Mouse (Mus musculus) kidney, embryonic 14.5 days (tissue): Measurements from ENCODE around the gene Cnnm2. TPM values are rescaled to one million over a fixed set of nuclear protein-coding genes. Genes with fewer than 3 reads are reported as not detected.
"Not testable (repeated sequence)": the region's sequence is repeated elsewhere in the genome, so short reads cannot be mapped to it uniquely, and the experiment has no call there.

Source experiments
- ATAC-seq: fragments of 200-750 bp; cut with Nextera tagmentation; 2 replicates; pipeline ENCODE4 v1.8.0; 2017; ENCODE audit warnings: moderate number of reproducible peaks, mild to moderate bottlenecking, moderate TSS enrichment, moderate library complexity; ENCODE audit not compliant: low FRiP score, low TSS enrichment
- H3K27ac ChIP-seq: fragments of 300-500 bp; sonication (generic); 2 replicates; pipeline ENCODE4 v1.5.1; 2014; ENCODE audit warnings: low read depth, mild to moderate bottlenecking, low read length, moderate library complexity, mixed read lengths
- H3K27me3 ChIP-seq: fragments of 300-500 bp; sonication (generic); 2 replicates; pipeline ENCODE4 v1.6.1; 2014; ENCODE audit warnings: mild to moderate bottlenecking, low read length; ENCODE audit not compliant: control insufficient read depth, insufficient read depth
- H3K36me3 ChIP-seq: fragments of 300-500 bp; sonication (generic); 2 replicates; pipeline ENCODE4 v1.6.1; 2014; ENCODE audit warnings: low read length, mixed read lengths; ENCODE audit not compliant: control insufficient read depth, insufficient read depth
- H3K4me1 ChIP-seq: fragments of 300-500 bp; sonication (generic); 2 replicates; pipeline ENCODE4 v1.6.1; 2014; ENCODE audit warnings: low read length, mixed read lengths; ENCODE audit not compliant: control insufficient read depth, insufficient read depth
- H3K4me2 ChIP-seq: fragments of 300-500 bp; sonication (generic); replicated peaks from 2 replicates; pipeline ENCODE4 v1.6.1; 2014; ENCODE audit warnings: low read depth, mild to moderate bottlenecking, low read length
- H3K4me3 ChIP-seq: fragments of 300-500 bp; sonication (generic); 2 replicates; pipeline ENCODE4 v1.5.1; 2014; ENCODE audit warnings: mild to moderate bottlenecking, low read length
- H3K9ac ChIP-seq: fragments of 300-500 bp; sonication (generic); 2 replicates; pipeline ENCODE4 v1.6.1; 2014; ENCODE audit warnings: low read depth, mild to moderate bottlenecking, low read length, moderate library complexity
- H3K9me3 ChIP-seq: fragments of 300-500 bp; sonication (generic); 2 replicates; pipeline ENCODE4 v1.6.1; 2016; ENCODE audit warnings: low read length; ENCODE audit not compliant: control insufficient read depth
- WGBS: fragments of 180-500 bp; shearing (Covaris S2); extraction: QIAGEN DNeasy Blood & Tissue Kit; methylation state at CpG from one replicate; pipeline ENCODE4 v1.1.7; 2014; 5-methylcytosine and 5-hydroxymethylcytosine counted together
- polyA plus RNA-seq: library from polyadenylated mRNA; unstranded; fragments of >200 nt; fragmentation: Nextera tagmentation; extraction: Ambion mirVana; gene quantifications from 2 replicates; pipeline ENCODE4 v1.2.1, GENCODE M21; 2014

Gene Cnnm2
- polyA plus RNA-seq, 1 experiment from 2014 or later, result 6.8 TPM

DNA sequence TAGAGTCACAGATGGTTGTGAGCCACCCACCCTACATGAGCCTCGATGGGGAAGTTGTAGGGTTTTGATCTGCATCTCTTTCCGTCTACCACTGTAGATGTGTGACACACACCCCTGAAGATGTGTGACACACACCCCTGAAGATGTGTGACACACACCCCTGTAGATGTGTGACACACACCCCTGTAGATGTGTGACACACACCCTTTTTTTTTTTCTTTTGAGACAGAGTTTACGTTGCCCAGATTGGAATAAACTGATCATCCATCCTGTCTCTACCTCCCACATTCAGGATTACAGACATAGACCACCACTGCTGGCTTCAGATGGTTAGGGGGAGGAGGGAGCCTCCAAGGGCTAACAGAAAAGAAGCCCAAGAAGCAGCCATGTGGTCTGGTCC, 32.5 kb upstream of the Cnnm2 start:
- ATAC-seq, result no peak
- no peak overlapping the region for H3K4me2 ChIP-seq
- H3K9ac ChIP-seq, result no peak overlapping the region
- H3K4me3 ChIP-seq, result no peak overlapping the region
- peaks cover 5% of the 10 kb centered on the region; the same call in 1 of the 2 replicates for H3K36me3 ChIP-seq
- 90% methylated on average over 3 of the region's 3 CpGs for whole genome bisulfite sequencing
- H3K27ac ChIP-seq, result no peak overlapping the region
- H3K27me3 ChIP-seq, result no peaks in the 10 kb centered on the region
- H3K4me1 ChIP-seq, result 0 out of 2 replicates have a peak, but pooled peaks cover 7% of the 10 kb centered on the region
- no peaks in the 10 kb centered on the region for H3K9me3 ChIP-seq

- 94% methylated on average over 10 of the region's 10 CpGs for WGBS
Observed at GRCm38 (mm10) chr19:46731351-46731750, 30.0 kb upstream of the Cnnm2 start.

GRCm38 (mm10) chr19:46732673-46733072, 28.7 kb upstream of the Cnnm2 start:
- WGBS, result 94% methylated on average over 5 of the region's 5 CpGs
- H3K4me1 ChIP-seq, H3K27me3 ChIP-seq, H3K4me3 ChIP-seq, ATAC-seq, H3K9ac ChIP-seq, H3K36me3 ChIP-seq, H3K9me3 ChIP-seq, H3K4me2 ChIP-seq, H3K27ac ChIP-seq: not testable (repeated sequence)

More at GRCm38 (mm10) chr19:46731351-46731750, 30.0 kb upstream of the Cnnm2 start:
- no peaks in the 10 kb centered on the region for H3K27me3 ChIP-seq
- no peaks in the 10 kb centered on the region; the same call in none of the 2 replicates for H3K36me3 ChIP-seq
- no peak for ATAC-seq
- no peak overlapping the region for H3K4me2 ChIP-seq
- 0 out of 2 replicates have a peak, but pooled peaks cover 7% of the 10 kb centered on the region for H3K4me1 ChIP-seq
- no peak overlapping the region for H3K4me3 ChIP-seq
- H3K9ac ChIP-seq, result no peak overlapping the region
- no peaks in the 10 kb centered on the region for H3K9me3 ChIP-seq
- no peak overlapping the region for H3K27ac ChIP-seq

DNA sequence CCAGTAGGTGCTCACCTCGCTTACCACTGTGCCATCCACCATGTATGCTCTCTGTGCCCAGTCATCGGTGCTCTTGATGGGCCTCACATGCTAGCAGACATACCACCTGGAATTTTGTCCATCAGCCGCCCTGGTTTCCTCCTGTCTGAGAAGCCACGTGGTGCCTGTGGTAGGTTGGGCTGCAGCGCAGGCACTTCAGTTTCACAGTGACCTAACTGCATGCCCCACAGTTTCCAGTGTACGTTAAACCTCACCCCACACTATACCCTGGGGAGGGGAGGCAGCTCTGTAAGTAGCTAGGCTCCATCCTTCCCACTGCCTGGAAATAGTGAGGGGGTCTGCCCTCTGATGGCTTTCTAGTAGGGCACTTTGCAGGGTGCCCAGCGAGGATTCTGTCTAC, 27.8 kb upstream of the Cnnm2 start:
- Histone ChIP-seq H3K4me1 (no peaks in the 10 kb centered on the region), H3K9me3 (no peaks in the 10 kb centered on the region), H3K4me2 (no peak overlapping the region), H3K27me3 (no peaks in the 10 kb centered on the region), H3K27ac (no peak overlapping the region), H3K4me3 (no peak overlapping the region), H3K36me3 (no peaks in the 10 kb centered on the region; the same call in none of the 2 replicates), H3K9ac (no peak overlapping the region)
- 86% methylated on average over 7 of the region's 7 CpGs for WGBS
- ATAC-seq, result no peak

DNA sequence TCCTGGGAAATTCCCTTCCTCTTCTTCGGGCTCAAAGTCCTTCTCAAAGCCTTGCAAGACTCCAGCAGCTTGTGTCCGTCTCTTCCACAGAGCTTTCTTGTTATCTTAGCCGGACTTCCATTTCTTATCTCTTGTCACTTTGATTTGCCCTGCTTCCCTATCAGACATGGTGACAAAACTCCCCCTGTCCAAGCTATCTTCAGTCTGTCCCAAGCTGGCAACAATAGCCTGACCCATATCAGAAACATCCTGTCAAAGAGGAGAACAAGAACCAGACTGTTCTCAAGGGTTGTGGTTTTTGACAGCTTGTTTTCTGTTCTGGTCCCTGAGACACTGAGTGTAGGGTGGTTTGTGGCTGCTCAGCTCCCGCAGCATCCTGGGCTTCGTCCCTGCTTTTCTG, 26.2 kb upstream of the Cnnm2 start:
- Histone ChIP-seq H3K9ac (no peak overlapping the region), H3K4me2 (no peak overlapping the region), H3K4me3 (no peak overlapping the region), H3K9me3 (no peaks in the 10 kb centered on the region), H3K27ac (no peak overlapping the region), H3K36me3 (no peaks in the 10 kb centered on the region; the same call in 1 of the 2 replicates), H3K4me1 (no peaks in the 10 kb centered on the region), H3K27me3 (no peaks in the 10 kb centered on the region)
- 61% methylated on average over 5 of the region's 5 CpGs for WGBS
- no peak for ATAC-seq

DNA sequence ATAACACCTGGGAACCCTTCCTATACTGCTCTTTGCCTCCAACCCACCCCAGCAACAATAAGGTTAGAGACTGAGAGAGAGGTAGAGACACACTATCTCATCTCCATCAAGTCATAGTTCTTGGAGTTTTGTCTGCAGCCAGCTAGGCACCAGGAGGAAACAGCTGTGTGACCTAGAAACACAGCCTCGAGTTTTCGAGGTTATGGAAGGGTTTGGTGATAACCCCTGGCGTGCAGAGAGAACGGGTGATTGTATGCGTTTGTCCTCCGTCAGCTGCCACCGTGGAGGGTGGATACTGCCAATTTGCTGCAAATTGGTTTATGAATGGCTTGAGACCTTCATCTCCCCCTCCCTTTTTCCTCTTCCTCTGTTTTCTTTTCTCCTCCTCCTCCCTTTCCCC, 24.3 kb upstream of the Cnnm2 start:
- no peaks in the 10 kb centered on the region for H3K27me3 ChIP-seq
- 67% methylated on average over 7 of the region's 7 CpGs for WGBS
- no peaks in the 10 kb centered on the region for H3K9me3 ChIP-seq
- no peaks in the 10 kb centered on the region for H3K4me1 ChIP-seq
- H3K4me2 ChIP-seq, result no peak overlapping the region
- H3K27ac ChIP-seq, result no peak overlapping the region
- no peak overlapping the region for H3K4me3 ChIP-seq
- H3K36me3 ChIP-seq, result no peaks in the 10 kb centered on the region; the same call in 1 of the 2 replicates
- H3K9ac ChIP-seq, result no peak overlapping the region
- ATAC-seq, result no peak

DNA sequence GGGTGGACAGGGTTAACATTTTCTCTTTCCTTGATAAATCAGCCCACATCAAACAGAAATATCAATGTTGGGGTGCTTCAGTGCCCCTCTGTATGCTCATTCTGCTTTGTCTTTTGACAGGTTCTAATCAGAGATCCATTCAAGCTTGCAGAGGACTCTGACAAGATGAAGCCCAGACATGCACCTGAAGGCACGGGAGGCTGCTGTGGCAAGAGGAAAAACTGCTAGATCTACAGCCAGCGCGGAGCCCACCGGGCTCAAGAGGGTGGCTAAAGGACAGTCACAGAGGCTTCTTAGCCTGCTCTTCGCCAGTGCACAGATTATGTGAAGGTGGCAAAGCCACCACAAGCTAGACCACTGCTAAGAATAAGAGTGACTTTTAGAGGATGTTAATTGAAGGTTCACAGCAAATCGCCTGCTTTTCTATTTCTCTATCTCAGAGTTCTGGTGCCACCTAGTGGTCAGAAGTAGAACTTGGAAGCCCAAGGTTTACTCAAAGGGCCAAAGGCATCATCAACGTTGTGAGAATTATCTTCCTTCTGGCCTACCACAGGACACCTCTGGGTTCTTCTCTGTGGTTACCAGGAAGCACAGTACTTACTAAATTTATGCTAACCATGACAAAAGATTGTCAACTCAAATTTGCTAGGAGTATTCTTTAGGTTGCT, 20.9 kb upstream of the Cnnm2 start:
- Histone ChIP-seq H3K36me3 (no peaks in the 10 kb centered on the region), H3K9ac (no peak overlapping the region), H3K4me1 (no peaks in the 10 kb centered on the region), H3K9me3 (no peaks in the 10 kb centered on the region), H3K4me2 (no peak overlapping the region), H3K27me3 (no peaks in the 10 kb centered on the region), H3K4me3 (no peak overlapping the region), H3K27ac (no peak overlapping the region)
- 0 out of 2 replicates have a peak, but pooled peaks have one; percentile 32 for ATAC-seq
- WGBS, result 56% methylated on average over 7 of the region's 7 CpGs

DNA sequence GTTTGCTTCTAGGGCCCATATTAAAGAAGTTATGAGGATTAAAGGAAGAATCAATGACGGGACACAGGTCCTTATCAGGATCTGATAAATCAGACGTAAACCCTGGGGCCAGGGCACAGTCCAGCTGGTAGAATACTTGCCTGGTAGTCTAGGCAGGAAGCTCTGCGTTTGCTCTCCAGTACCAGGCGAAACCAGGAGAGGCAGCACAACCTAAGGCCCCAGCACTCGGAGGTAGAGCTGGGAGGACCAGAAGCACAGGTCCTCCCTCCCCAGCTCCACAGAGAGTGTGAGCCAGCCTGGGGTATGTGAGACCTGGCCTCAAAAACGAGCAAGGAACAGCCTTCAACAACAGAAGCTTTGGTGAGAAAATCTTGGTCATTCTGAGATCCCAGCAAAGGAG, 19.8 kb upstream of the Cnnm2 start:
- Histone ChIP-seq H3K36me3 (no peaks in the 10 kb centered on the region), H3K9ac (no peak overlapping the region), H3K9me3 (no peaks in the 10 kb centered on the region), H3K4me1 (no peaks in the 10 kb centered on the region), H3K4me2 (no peak overlapping the region), H3K27ac (no peak overlapping the region), H3K27me3 (no peaks in the 10 kb centered on the region), H3K4me3 (no peak overlapping the region)
- no peak for ATAC-seq
- 48% methylated on average over 6 of the region's 6 CpGs for WGBS

GRCm38 (mm10) chr19:46744681-46745080, 16.7 kb upstream of the Cnnm2 start:
- Histone ChIP-seq H3K4me2 (no peak overlapping the region), H3K9me3 (no peaks in the 10 kb centered on the region), H3K4me1 (no peaks in the 10 kb centered on the region), H3K9ac (no peak overlapping the region), H3K27me3 (no peaks in the 10 kb centered on the region), H3K36me3 (no peaks in the 10 kb centered on the region), H3K27ac (no peak overlapping the region), H3K4me3 (no peak overlapping the region)
- WGBS, result 67% methylated on average over 9 of the region's 9 CpGs
- ATAC-seq, result no peak
